Mouse (Mus musculus) forebrain, embryonic 10.5 days (tissue): ENCODE measurements around the gene Olfr657. TPM values are rescaled to one million over a fixed set of nuclear protein-coding genes. Genes with fewer than 3 reads are reported as not detected.

ENCODE experiments used
- DNase-seq: peaks from one replicate; pipeline ENCODE4 v3.0.0-alpha.2; 2017; ENCODE audit warnings: low spot score; ENCODE audit errors: extremely low spot score
- H3K27ac ChIP-seq: fragments of 300-500 bp; sonication (generic); 2 replicates; pipeline ENCODE4 v1.5.1; 2016; ENCODE audit warnings: mild to moderate bottlenecking
- H3K27me3 ChIP-seq: fragments of 300-500 bp; sonication (generic); 2 replicates; pipeline ENCODE4 v1.6.1; 2016; ENCODE audit warnings: mild to moderate bottlenecking; ENCODE audit not compliant: poor library complexity, severe bottlenecking
- H3K36me3 ChIP-seq: fragments of 300-500 bp; sonication (generic); replicated peaks from 2 replicates; pipeline ENCODE4 v1.6.1; 2016; ENCODE audit warnings: mild to moderate bottlenecking, moderate library complexity
- H3K4me1 ChIP-seq: fragments of 300-500 bp; sonication (generic); 2 replicates; pipeline ENCODE4 v1.6.1; 2016
- H3K4me3 ChIP-seq: fragments of 300-500 bp; sonication (generic); 2 replicates; pipeline ENCODE4 v1.5.1; 2016; ENCODE audit warnings: mild to moderate bottlenecking, moderate library complexity
- H3K9me3 ChIP-seq: fragments of 300-500 bp; sonication (generic); 2 replicates; pipeline ENCODE4 v1.6.1; 2016; ENCODE audit warnings: mild to moderate bottlenecking, moderate library complexity
- WGBS: fragments of 180-500 bp; shearing (Covaris S2); methylation state at CpG from one replicate; pipeline ENCODE4 v1.1.7; 2016; 5-methylcytosine and 5-hydroxymethylcytosine counted together
- polyA plus RNA-seq: library from polyadenylated mRNA; unstranded; fragments of >200 nt; fragmentation: Nextera tagmentation; extraction: Ambion mirVana; gene quantifications from 2 replicates; pipeline ENCODE4 v1.2.1, GENCODE M21; 2016

Olfr657 gene
- not detected in 2 replicates for polyA plus RNA-seq

DNA sequence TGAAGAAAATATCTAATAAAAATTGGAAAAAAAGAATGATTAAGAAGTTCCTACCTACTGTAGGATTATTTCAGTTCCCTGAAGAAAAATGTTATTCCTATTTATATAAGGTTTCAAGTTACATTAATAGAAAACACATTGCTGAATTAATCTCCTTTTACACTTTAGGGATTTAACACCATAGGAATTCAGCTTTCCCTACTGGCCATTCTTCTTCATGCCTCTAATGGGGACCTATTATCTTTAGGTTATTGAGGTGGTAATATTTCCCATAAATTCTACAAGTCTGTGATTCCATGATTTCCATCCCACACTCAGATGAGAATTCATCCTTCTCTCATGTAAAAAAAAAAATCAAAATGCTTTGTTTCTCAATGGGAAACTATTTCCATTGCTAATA lies at the start of gene Olfr657:
TSS of gene Olfr657 (plus strand) at position 301 of the 400 bp plus-strand sequence.
- Histone ChIP-seq H3K27me3 (no peaks in the 10 kb centered on the region), H3K36me3 (no peaks in the 10 kb centered on the region), H3K9me3 (no peaks in the 10 kb centered on the region), H3K4me1 (no peaks in the 10 kb centered on the region), H3K27ac (no peak within 1 kb of the TSS), H3K4me3 (no peak within 1 kb of the TSS)
- no peak for DNase-seq

DNA sequence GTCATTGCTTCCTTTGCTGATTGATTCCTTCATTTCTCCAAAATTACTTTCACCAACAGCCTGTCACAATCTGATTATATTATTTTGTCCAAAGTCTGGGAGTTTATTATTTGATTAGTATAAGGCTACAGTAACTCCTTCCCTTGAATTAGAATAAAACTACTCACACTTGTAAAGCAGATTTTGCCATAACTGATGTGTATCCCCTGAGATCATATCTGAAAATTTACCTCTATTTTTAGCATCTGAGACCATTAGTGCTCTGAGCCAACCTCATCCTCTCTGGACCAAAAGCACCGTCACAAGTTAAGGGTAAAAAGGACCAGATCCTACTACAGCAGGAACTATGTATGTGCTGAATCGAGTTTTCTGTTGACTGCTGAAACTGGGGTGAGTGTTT lies 47.6 kb upstream of the Olfr657 start, which contains the start of gene Olfr653:
TSS of gene Olfr653 (plus strand) at position 301 of the 400 bp plus-strand sequence.
- Histone ChIP-seq H3K4me1 (no peaks in the 10 kb centered on the region), H3K4me3 (no peak within 1 kb of the TSS), H3K9me3 (no peaks in the 10 kb centered on the region), H3K27ac (no peak within 1 kb of the TSS), H3K27me3 (no peaks in the 10 kb centered on the region), H3K36me3 (no peaks in the 10 kb centered on the region)
- no peak for DNase-seq
- 80% methylated on average over 2 of the region's 2 CpGs for WGBS

DNA sequence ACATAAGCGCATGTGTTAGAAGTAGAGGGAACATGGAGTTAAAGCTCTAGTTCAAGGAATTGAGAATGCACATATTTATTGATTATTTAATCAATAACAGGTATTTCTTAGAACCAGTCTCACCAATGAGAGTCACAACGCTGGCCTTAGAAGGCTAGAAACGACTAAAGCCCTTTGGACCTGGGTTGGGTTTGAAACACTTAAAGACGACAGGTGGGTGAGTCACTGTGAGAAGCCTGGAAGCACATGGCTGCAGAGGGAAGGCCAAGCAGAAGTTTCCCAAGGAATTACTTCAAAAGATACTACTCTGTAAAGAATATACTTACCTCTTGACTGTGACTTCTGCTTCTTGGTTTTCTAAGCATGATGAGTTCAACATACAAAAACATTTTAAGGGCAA lies 43.7 kb upstream of the Olfr657 start:
- 91% methylated on average over 4 of the region's 4 CpGs for WGBS
- H3K4me3 ChIP-seq: no peak overlapping the region
- H3K9me3 ChIP-seq: no peaks in the 10 kb centered on the region
- H3K27ac ChIP-seq: no peak overlapping the region
- H3K4me1 ChIP-seq: no peaks in the 10 kb centered on the region
- no peak for DNase-seq
- H3K27me3 ChIP-seq: no peaks in the 10 kb centered on the region
- no peaks in the 10 kb centered on the region for H3K36me3 ChIP-seq

DNA sequence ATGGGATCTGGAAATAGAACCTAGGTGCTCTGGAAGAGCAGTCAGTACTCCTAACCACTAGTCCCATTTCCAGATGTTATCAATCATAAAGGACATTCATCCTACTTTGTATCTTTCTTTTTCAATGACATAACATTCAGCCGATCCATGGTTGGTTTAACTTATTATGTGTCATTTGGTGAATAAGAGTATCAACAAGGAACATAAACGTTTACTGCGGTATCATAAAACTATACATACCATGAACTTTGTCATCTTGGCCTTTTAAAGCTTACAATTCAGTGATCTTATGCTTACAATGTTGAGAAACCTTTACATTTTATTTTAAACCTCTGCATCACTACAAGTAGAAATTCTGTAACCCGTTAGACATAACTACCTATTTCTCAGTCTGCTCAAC lies 43.2 kb upstream of the Olfr657 start:
- no peak for DNase-seq
- Histone ChIP-seq H3K9me3 (no peaks in the 10 kb centered on the region), H3K4me3 (no peak overlapping the region), H3K27me3 (no peaks in the 10 kb centered on the region), H3K27ac (no peak overlapping the region), H3K36me3 (no peaks in the 10 kb centered on the region), H3K4me1 (no peaks in the 10 kb centered on the region)
- 90% methylated on average over 4 of the region's 4 CpGs for WGBS

DNA sequence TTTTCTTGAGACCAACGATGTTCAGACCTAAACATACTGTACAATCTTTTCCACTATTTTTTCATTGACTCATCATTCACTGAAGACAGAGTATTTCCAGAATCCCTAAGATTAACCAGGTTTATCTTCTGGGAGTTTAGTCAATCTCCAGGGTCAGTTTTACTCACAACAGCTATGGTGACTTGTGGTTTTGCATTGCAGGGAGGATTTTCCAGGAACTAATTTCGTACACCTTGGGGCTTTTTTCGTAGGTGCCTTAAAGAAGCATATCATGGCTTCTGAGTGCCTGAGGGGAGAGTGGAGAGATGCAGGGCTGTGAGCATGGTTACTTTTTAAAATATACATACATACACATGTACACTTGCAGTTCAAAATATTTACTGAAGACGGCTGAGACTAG lies 37.9 kb upstream of the Olfr657 start, which contains the start of gene Olfr654:
TSS of gene Olfr654 (plus strand) at position 301 of the 400 bp plus-strand sequence.
- DNase-seq: no peak
- H3K27me3 ChIP-seq: no peaks in the 10 kb centered on the region
- H3K4me3 ChIP-seq: no peak within 1 kb of the TSS
- WGBS: 93% methylated on average over 4 of the region's 4 CpGs
- H3K4me1 ChIP-seq: no peaks in the 10 kb centered on the region
- no peaks in the 10 kb centered on the region for H3K36me3 ChIP-seq
- no peaks in the 10 kb centered on the region for H3K9me3 ChIP-seq
- H3K27ac ChIP-seq: no peak within 1 kb of the TSS

DNA sequence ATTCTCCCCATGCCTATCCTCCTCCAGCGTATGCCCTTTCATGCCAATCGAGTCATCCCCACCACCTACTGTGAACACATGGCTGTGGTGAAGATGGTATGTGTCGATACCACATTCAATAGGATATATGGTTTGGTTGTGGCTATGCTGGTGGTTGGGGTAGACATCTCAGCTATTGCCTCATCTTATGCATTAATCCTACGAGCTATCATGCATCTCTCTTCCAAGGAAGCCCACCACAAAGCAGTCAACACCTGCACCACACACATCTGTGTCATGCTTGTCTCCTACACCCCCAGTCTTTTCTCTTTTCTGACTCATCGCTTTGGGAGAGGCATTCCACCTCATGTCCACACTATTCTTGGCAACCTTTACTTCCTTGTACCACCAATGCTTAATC lies 36.3 kb upstream of the Olfr657 start:
- H3K4me3 ChIP-seq: no peak overlapping the region
- no peaks in the 10 kb centered on the region for H3K27me3 ChIP-seq
- H3K27ac ChIP-seq: no peak overlapping the region
- H3K9me3 ChIP-seq: no peaks in the 10 kb centered on the region
- H3K36me3 ChIP-seq: no peaks in the 10 kb centered on the region
- DNase-seq: no peak
- H3K4me1 ChIP-seq: no peaks in the 10 kb centered on the region
- 86% methylated on average over 5 of the region's 5 CpGs for WGBS

DNA sequence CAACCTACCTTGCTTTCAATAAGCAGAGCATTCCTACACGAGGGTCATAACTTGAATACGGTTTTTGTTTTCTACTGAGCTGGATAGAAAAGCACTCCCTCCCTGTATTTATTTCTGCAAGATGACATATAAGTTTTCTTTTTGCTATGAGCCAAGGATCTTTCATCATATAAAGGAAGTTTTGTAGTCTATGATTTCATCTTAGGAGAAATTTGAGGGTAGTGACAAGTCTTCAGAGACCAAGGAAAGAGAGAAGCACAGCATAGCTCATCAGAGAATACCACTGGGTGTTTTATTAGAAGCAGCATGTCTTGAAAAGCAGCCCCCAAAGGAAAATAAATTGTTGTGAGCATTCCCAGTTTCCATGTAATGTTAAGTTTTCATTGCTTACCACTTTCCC lies 22.9 kb upstream of the Olfr657 start, which contains the start of gene Olfr655:
TSS of gene Olfr655 (minus strand) at position 101 of the 400 bp plus-strand sequence.
- Histone ChIP-seq H3K4me1 (no peaks in the 10 kb centered on the region), H3K27me3 (no peaks in the 10 kb centered on the region), H3K9me3 (no peaks in the 10 kb centered on the region), H3K4me3 (no peak within 1 kb of the TSS), H3K36me3 (no peaks in the 10 kb centered on the region), H3K27ac (no peak within 1 kb of the TSS)
- 92% methylated on average over 2 of the region's 2 CpGs for WGBS
- no peak for DNase-seq

DNA sequence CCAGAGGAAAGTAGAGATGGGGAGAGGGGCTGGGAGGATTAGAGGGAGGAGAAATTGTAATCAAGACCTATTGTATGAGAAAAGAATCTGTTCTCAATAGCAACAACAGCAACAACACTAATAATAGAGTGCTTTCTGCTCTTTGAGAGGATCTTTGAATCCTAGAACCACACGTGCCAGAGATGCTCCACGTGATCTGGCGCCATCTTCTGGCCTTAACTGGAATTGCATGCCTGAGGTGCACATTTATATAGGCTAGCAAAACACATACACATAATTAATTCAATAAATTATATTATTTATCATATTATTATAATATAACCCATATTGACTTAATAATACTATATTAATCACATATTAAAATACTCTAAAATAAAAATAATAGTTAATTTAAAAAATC lies 21.4 kb upstream of the Olfr657 start:
- Histone ChIP-seq H3K9me3 (no peaks in the 10 kb centered on the region), H3K27me3 (no peaks in the 10 kb centered on the region), H3K27ac (no peak overlapping the region), H3K4me1 (no peaks in the 10 kb centered on the region), H3K36me3 (no peaks in the 10 kb centered on the region), H3K4me3 (no peak overlapping the region)
- peak; percentile 24 for DNase-seq
- WGBS: 4% methylated on average over 3 of the region's 3 CpGs

DNA sequence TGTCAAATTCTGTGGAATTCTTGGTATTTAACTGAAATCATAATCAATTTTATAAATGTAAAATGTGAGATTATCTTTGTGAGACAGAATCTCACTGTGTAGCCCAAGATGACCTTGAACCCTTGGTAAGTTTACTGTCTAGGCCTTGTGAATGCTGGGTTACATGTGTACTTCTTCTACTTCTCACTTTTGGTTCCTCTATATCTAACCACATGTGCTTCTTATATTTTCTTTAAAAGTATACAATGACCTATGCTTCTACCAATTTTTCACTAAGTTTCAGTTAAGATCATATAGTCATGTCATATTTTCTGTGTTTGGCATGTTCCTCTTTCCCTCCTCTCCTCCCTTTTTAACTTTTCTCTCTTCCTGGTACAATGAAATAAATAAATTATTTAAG lies 19.9 kb upstream of the Olfr657 start:
- no peak overlapping the region for H3K27ac ChIP-seq
- H3K4me3 ChIP-seq: no peak overlapping the region
- H3K9me3 ChIP-seq: no peaks in the 10 kb centered on the region
- DNase-seq: no peak
- no peaks in the 10 kb centered on the region for H3K36me3 ChIP-seq
- no peaks in the 10 kb centered on the region for H3K27me3 ChIP-seq
- no peaks in the 10 kb centered on the region for H3K4me1 ChIP-seq

DNA sequence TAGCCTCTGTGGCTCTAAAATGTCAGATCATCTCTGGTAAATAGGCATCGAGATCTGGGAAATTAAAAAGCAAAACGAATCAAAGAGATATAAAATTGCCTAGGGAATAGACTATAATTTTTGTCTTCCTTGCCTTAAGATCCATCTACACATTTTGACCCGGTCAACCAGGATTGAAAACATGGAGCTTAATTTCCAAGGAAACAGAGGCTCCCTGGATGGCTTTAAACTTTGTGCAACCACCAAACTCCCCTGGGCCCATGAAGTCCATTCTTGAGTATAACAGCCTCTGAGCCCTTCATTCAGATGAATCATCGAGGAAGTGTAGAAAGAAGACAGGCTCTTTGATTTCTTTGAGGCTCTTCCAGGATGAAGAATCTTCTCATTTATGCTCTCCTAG lies 10.9 kb upstream of the Olfr657 start, which contains the start of gene Olfr656:
TSS of gene Olfr656 (plus strand) at position 301 of the 400 bp plus-strand sequence.
- no peaks in the 10 kb centered on the region for H3K27me3 ChIP-seq
- no peaks in the 10 kb centered on the region for H3K36me3 ChIP-seq
- no peaks in the 10 kb centered on the region for H3K4me1 ChIP-seq
- H3K9me3 ChIP-seq: no peaks in the 10 kb centered on the region
- no peak for DNase-seq
- no peak within 1 kb of the TSS for H3K4me3 ChIP-seq
- 83% methylated on average over 4 of the region's 4 CpGs for WGBS
- no peak within 1 kb of the TSS for H3K27ac ChIP-seq

DNA sequence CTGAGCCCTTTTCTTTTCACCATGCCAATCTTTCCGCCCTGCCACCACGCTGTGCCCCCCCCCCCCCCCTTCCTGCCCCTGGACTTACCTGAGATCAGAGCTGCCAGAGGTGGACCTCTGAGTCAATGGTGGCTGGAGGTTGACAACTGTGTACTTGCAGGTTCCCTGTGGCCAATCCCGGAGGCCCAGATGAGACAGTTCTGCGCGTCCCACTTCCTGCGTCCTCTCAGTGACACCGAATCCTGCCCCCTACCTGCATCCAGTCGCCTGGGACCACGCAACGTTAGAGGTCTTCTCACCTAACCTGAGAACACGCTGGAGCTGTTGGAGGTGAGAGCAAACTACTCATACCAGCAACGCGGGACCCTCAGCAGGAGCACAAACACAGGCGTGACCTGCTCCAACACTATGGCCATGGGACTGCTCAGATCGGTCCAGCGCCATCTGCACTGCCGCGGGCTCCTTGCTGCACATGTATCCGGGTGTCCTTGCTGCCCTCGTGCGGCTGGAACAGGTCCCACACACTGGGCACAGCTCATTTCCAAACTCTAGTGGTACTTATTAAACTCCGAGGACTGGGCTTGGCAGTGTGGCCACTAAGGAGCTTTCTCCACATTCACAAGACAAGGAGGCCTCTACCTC lies 22.4 kb downstream of the Olfr657 start, which contains the start of gene Olfr658:
TSS of gene Olfr658 (minus strand) at position 465 of the 642 bp plus-strand sequence.
- Histone ChIP-seq H3K9me3 (no peaks in the 10 kb centered on the region), H3K4me3 (peak within 1 kb of the TSS; percentile 49), H3K36me3 (no peaks in the 10 kb centered on the region), H3K4me1 (no peaks in the 10 kb centered on the region; the same call in 1 of the 2 replicates), H3K27me3 (no peaks in the 10 kb centered on the region), H3K27ac (peak within 1 kb of the TSS; percentile 67)
- peak; percentile 69 for DNase-seq
- 29% methylated on average over 22 of the region's 22 CpGs for WGBS

DNA sequence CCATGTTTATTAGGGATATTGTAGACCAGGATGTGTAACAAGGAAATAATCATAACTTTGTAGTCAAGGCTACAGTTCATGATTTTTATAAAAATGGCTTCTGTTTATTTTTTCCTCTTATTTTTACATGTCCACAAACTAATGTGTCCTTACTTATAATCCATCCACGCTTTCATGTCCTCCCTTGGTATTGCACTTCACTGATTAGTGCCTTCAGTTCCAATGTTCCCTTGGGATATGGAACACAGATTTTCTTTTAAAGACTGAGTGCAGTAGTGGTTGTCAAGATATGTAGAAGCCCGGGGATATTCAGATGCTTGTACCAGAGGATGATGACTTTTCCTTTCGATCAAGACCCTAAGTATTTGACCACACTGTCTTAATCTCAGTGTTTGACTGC lies 41.9 kb downstream of the Olfr657 start, which contains the start of gene Olfr659:
TSS of gene Olfr659 (plus strand) at position 301 of the 400 bp plus-strand sequence.
- Histone ChIP-seq H3K9me3 (no peaks in the 10 kb centered on the region), H3K27me3 (no peaks in the 10 kb centered on the region), H3K27ac (no peak within 1 kb of the TSS), H3K4me1 (no peaks in the 10 kb centered on the region), H3K36me3 (no peaks in the 10 kb centered on the region), H3K4me3 (no peak within 1 kb of the TSS)
- 83% methylated on average over 3 of the region's 3 CpGs for WGBS
- DNase-seq: no peak

DNA sequence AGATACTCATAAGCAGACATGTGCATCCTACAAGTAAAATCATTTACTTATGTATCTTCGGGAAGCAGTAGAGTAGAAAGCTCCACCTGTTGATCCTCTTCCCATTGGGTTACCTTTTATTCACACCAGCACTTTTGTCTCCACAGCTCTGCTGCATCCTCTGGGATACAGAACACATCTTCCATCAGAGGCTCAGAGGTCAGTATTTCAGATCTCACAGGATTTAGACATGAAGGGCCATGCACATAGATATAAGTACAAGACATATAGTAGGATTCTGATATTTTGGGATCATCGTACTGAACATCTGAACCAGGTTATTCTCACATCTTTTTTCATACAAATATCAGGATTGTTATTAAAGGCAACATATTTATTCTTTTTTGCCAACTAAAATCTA lies 61.6 kb downstream of the Olfr657 start, which contains the start of gene Olfr661:
TSS of gene Olfr661 (plus strand) at position 301 of the 400 bp plus-strand sequence.
- no peak for DNase-seq
- H3K9me3 ChIP-seq: no peaks in the 10 kb centered on the region
- no peaks in the 10 kb centered on the region for H3K36me3 ChIP-seq
- WGBS: 92% methylated on average over 2 of the region's 2 CpGs
- no peak within 1 kb of the TSS for H3K27ac ChIP-seq
- H3K4me1 ChIP-seq: no peaks in the 10 kb centered on the region
- H3K27me3 ChIP-seq: no peaks in the 10 kb centered on the region
- H3K4me3 ChIP-seq: no peak within 1 kb of the TSS
